Mouse (Mus musculus) thymus, adult 2 months (tissue): ENCODE measurements around the gene Ptpn11.

Experiments used
- CTCF ChIP-seq: fragments of 200-500 bp; IDR thresholded peaks from 2 replicates; pipeline ENCODE4 v1.5.1; 2012; ENCODE audit warnings: mild to moderate bottlenecking, control low read depth, low read length, moderate library complexity, borderline replicate concordance; ENCODE audit not compliant: control insufficient read depth, poor library complexity, insufficient read depth; ENCODE audit errors: extremely low read depth
- POLR2A ChIP-seq: fragments of 200-500 bp; IDR thresholded peaks from 2 replicates; pipeline ENCODE4 v1.6.1; 2012; ENCODE audit warnings: mild to moderate bottlenecking, low read length, control low read depth, moderate library complexity; ENCODE audit not compliant: control insufficient read depth, poor library complexity, insufficient read depth; ENCODE audit errors: extremely low read depth

DNA sequence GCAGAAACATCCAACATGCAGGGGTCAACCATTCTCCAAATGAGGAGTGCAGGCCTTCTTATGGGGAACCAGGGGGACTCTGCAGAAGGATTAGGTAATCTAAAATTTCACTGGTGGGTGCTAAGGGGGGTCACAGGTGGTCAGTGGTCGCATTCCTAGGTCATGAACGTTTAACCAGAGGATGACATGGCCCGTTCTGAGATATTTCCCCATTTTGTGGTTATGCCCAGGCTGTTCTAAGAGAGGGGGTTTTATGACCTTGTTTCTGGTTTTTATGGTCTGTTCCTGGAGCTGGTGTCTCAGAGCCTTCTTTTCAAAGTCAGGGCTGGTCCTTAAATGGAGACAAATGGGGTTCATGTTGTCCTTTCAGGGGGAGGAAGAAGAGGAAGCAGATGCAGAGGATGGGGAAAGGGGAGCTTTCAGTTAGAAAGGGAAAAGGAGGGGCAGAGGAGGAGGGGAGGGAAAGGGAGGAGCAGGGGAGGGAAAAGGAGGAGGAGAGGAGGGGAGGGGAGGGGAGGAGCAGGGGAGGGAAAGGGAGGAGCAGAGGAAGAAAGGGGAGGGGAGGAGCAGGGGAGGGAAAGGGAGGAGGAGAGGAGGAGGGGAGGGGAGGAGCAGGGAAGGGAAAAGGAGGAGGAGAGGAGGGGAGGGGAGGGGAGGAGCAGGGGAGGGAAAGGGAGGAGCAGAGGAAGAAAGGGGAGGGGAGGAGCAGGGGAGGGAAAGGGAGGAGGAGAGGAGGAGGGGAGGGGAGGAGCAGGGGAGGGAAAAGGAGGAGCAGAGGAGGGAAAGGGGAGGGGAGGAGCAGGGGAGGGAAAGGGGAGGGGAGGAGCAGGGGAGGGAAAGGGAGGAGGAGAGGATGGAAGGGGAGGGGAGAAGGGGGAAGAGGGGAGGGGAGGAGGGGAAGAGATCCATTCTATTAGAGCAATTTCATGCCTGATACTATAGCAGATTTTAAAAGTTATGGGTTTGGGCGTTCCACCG, 66.7 kb downstream of the Ptpn11 start:
- no peak for TF ChIP-seq CTCF
- TF ChIP-seq POLR2A = no peak
